Mouse (Mus musculus) adrenal gland, adult (tissue): ENCODE measurements around the gene Slc22a15.

Experiments
- DNase-seq, 2 experiments: peaks; one replicate each; pipeline ENCODE4 v3.0.0; 2022 to 2023; ENCODE audit warnings: low spot score in 1 of 2; ENCODE audit not compliant: inconsistent age in 2 of 2

The Slc22a15 gene

GRCm38 (mm10) chr3:101923843-101924740 lies at the start of gene Slc22a15:
Gene Slc22a15, minus strand, starts transcription at chr3:101924453.
- peak; percentile 70 to 88 for DNase-seq

DNA sequence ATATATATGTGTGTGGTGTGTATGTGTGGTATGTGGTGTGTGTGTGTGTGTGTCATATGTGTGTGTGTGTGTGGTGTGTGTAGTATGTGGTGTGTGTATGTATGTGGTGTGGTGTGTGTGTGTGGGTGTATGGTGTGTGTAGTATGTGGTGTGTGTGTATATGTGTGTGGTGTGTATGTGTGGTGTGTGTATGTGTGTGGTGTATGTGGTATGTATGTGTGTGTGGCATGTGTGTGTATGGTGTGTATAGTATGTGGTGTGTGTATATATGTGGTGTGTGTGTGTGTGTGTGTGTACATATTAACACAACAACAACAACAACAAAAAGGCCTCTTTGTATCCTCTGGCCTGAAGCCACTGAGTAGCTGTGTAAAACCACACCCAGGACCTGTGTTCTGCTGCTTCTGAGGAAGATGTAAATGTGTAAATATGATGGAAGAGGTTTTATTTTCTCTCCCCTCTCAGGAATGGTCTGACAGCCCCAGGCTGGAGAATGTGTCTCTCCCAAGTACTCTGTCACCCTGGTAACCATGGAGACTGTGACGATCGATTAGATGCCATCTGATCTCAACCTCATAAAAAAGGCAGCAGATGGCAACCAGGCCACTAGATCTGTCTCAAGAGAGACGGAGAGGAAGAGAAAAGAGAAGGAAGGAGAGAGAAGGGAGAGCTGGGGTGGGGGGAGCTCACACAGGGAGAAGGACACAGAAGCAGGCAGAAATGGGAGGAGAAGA lies 42.7 kb upstream of the Slc22a15 start:
- no peak for DNase-seq

DNA sequence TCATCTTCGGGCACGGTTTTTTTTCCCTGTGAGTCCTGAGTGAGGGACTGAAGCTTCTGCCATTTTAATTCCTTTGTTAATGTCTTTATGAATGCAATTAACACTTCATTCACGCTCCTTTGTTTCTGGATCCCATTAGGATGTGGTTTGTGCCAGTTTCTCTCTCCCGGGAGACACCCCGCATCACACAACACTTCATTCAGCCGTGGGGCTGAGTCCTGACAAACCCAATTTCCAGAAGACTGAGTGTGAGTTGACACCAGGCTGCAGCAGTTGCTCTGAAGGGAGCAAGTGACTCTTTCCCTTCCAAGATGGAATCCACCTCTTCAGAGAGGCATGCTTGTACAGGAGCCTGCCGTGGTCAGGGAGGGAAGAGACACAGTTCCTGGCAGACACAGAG lies 40.1 kb upstream of the Slc22a15 start:
- no peak for DNase-seq

DNA sequence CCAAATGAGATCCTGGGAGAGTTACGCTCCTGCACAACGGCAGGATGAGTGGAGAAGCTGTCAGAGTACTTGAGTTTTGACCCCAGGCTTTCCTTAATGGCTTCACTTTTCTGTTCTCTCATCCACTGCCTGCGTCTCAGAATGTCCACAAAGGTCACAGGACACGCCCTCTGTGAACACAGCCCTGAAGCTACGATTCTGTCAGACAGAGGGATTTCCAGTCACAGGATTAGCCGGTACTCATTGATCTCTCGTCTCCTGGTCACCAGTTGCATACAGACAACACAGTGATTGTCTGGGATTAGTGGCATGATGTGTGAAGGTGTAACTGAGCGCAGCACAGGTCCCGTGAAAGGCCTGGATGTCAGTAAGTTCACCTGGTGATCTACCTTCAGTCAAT lies 39.2 kb upstream of the Slc22a15 start:
- no peak for DNase-seq

- DNase-seq: no peak
Measured at GRCm38 (mm10) chr3:101961146-101961835, 37.0 kb upstream of the Slc22a15 start.

- no peak for DNase-seq
Measured at GRCm38 (mm10) chr3:101958047-101958446, 33.8 kb upstream of the Slc22a15 start.

GRCm38 (mm10) chr3:101953506-101953905 lies 29.3 kb upstream of the Slc22a15 start:
- peak in 1 of 2 experiments; percentile 48 for DNase-seq

DNA sequence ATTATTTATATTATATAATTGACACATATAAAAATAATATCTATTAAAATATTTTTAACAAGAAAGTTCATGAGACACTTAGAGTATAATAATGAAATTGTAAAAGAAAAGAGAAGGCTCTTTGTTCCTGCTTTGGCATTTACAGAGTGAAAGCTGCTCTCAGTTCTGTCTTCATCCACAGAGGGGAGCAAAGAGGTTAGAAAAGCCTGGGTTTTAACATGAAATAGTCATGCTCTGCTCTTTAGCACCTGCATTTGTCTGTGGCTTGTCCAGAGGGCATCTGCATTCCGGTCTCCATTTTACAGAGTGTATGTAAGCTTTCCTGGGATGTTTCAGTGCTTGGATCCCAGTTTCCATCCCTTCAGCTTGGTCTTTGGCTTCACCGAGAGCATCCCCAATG lies 28.3 kb upstream of the Slc22a15 start:
- no peak for DNase-seq

DNA sequence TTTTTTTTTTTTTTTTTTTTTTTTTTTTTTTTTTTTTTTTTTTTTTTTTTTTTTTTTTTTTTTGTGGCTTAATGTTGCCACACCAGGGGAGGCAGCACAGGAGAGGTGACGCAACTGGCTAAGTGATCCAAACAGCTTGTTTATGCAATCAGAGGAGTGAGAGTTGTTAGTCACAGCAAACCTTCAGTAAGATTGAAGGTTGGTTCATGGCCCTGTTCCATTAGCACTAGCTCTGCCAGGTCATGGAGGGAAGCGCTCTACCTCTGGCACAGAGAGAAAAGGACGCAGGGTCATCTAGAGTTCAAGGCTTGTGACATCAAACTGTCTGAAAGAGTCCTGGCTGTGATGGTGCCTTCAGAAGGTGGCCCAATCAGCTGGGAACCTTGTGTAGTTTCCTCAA lies 24.3 kb upstream of the Slc22a15 start:
- DNase-seq: peak; percentile 81 to 95

DNA sequence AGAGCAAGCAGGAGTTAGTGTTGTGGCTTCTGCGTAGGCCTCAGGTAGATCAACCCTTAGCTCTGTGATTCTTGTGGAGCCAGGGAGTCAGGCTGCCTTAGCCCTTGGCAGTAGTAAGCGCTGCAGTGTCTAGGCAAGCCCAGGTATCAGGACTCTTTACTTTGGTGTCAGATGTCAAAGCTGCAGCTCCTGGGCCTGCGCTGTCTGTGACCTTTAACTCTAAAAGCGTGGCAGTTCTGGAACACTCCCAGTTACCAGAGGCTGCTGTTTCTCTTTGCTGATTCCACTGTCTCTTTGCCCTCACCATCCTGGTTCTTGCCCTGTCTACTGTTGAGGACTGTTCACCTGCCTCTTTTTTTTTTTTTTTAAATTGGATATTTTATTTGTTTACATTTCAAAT lies 23.0 kb upstream of the Slc22a15 start:
- no peak for DNase-seq

DNA sequence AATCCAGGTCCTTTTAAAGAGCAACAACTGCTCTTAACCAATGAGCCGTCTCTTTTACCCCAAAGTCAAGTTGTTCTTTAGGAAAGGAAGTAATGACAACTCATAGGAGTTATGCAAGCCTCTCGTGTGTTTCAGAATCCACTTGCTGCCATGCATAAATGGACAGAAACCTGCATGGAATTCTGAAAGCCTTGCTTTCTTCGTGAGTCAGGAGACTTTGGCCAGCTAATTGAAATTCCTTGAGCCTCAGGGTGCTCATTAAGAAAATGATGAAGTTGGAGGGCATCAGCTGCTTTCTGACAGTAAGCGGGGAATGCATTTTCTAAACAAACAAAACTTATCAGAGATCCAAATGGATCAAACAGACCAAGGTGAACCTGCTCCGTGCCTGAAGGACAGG lies 21.0 kb upstream of the Slc22a15 start:
- no peak for DNase-seq

DNA sequence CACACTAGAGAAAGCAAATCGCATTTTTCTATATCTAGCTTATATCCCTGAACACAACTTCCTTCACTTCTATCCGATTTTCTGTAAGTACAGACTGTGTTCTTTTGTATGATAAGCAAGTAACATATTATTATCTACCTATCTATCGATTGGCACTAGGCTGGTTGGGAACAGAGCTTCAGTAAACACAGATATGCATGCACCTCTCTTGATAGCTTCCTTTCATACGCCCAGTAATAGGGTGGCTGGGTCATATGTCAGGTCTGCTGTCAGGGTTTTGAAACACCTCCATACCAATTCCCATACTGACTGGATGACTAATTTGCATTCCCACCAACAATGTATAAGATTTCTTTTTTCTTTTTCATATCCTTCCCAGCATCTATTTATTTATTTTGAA lies 16.2 kb upstream of the Slc22a15 start:
- DNase-seq: no peak

- DNase-seq: no peak
Measured at GRCm38 (mm10) chr3:101939865-101940264, 15.6 kb upstream of the Slc22a15 start.

GRCm38 (mm10) chr3:101939152-101939551 lies 14.9 kb upstream of the Slc22a15 start:
- DNase-seq: no peak

- no peak for DNase-seq
Measured at GRCm38 (mm10) chr3:101936369-101936768, 12.1 kb upstream of the Slc22a15 start.

GRCm38 (mm10) chr3:101933820-101934219 lies 9.6 kb upstream of the Slc22a15 start:
- no peak for DNase-seq

DNA sequence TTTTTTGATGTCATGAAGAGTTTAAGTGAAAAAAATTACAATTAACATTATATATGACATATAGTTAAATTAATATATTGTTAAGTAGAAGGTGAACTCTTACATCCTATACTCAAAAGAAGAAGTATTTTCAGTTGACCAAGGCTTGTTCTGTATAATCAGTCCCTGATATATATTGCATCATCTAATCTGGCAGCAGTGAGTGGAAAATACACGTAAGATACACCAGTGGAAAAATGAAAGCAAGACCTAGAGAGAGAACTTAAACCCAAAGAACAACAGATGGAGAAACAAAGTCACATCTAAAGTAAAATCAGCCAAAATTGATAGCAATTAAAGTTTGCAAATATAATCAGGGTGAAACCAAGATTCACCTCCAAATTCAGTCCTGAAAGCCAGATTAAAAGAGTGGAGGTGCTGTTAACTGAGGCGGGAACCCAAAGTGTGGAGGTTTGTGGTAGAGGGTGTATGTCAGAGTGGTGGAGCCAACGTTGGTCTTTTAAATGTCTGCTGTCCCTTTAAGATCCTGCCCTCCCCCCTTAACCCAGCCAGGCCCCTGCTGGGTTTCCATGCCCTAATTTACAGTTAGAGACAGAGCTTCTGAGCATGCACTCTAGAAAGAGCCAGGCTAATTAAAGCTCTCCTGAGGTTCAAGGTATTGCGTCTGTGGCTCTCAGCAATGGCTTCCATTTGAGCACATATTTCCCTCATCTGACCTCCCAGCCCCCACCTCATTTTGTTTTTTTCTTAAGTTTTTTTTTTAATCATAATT lies 5.0 kb upstream of the Slc22a15 start:
- DNase-seq: no peak

DNA sequence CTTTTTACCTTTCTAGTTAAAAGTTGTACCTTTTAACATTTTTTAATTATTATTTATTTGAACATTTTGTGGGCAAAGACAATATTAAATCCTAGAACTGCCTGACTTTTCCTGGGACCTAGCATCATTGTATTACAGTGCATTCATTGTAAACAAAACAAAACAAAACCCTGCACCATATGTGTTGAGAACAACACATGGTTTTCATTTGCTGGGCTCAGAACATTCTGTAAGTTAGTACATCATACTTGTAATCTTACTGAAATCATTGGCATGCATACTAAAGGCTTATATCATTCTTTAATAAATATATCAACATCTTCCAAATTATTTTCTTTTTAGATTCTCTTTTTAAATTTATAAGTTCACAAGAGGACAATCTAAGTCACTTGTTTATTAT lies 2.4 kb upstream of the Slc22a15 start:
- no peak for DNase-seq

GRCm38 (mm10) chr3:101925663-101926062 lies 1.4 kb upstream of the Slc22a15 start:
- DNase-seq: no peak

- DNase-seq: no peak
Measured at GRCm38 (mm10) chr3:101922366-101922765, 1.9 kb downstream of the Slc22a15 start.

DNA sequence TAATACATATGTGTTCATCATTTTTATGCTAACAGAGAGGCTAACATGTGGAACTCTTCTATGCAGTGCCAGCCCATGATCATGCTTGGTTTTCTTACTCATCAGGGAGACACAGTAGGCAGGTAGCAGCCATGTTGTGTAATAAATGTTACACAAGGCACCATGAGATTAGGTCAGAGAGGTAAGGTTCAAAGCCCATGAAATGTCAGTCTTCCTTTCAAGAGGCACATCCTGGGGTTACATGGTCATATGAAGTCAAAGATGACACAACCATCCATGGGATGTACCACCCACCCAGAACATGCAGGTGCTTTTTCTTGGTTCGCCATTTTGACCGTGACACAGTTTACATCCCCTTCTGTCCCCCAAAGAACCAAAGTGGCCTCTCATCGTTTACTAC lies 5.7 kb downstream of the Slc22a15 start:
- DNase-seq: no peak
